Mouse (Mus musculus) kidney, adult 2 months (tissue): ENCODE data around the gene Tubb1. TPM values are rescaled to one million over a fixed set of nuclear protein-coding genes. Genes with fewer than 3 reads are reported as not detected.
A peak's percentile ranks its signal among the peaks of the same experiment; 100 is the strongest.

ENCODE experiments used
- DNase-seq: peaks from one replicate; pipeline ENCODE4 v3.0.0; 2021
- H3K27ac ChIP-seq: fragments of 200-500 bp; 2 replicates; pipeline ENCODE4 v1.5.1; 2012; ENCODE audit warnings: low read depth, low read length, control low read depth, inconsistent platforms; ENCODE audit not compliant: insufficient read depth
- H3K27me3 ChIP-seq: fragments of 200-500 bp; replicated peaks from 2 replicates; pipeline ENCODE4 v1.6.1; 2012; ENCODE audit warnings: mild to moderate bottlenecking, moderate library complexity, low read length, inconsistent platforms; ENCODE audit not compliant: control insufficient read depth, insufficient read depth
- H3K36me3 ChIP-seq: fragments of 200-500 bp; 2 replicates; pipeline ENCODE4 v1.6.1; 2012; ENCODE audit warnings: mild to moderate bottlenecking, moderate library complexity, low read length, inconsistent platforms; ENCODE audit not compliant: control insufficient read depth, insufficient read depth
- H3K4me1 ChIP-seq: fragments of 200-500 bp; 2 replicates; pipeline ENCODE4 v1.6.1; 2011; ENCODE audit warnings: low read length; ENCODE audit not compliant: control insufficient read depth, insufficient read depth
- H3K4me3 ChIP-seq: fragments of 200-500 bp; 2 replicates; pipeline ENCODE4 v1.5.1; 2011; ENCODE audit warnings: mild to moderate bottlenecking, low read depth, low read length, control low read depth; ENCODE audit not compliant: insufficient read depth
- CTCF ChIP-seq: fragments of 200-500 bp; conservative IDR thresholded peaks from 2 replicates; pipeline ENCODE4 v1.5.1; 2011; ENCODE audit warnings: low read depth, mild to moderate bottlenecking, control low read depth, low read length, moderate library complexity, mixed read lengths; ENCODE audit not compliant: insufficient read depth, insufficient read length
- POLR2A ChIP-seq: fragments of 200-500 bp; IDR thresholded peaks from one replicate; pipeline ENCODE4 v1.6.1; 2011; ENCODE audit warnings: low read depth, low read length, control low read depth
- WGBS: fragments of 180-500 bp; shearing (Covaris S2); methylation state at CpG from one replicate; pipeline ENCODE4 v1.1.7; 2018; 5-methylcytosine and 5-hydroxymethylcytosine counted together
- polyA plus RNA-seq: library from polyadenylated mRNA; depleted of rRNA; stranded (reverse); fragments of >200 nt; gene quantifications from 2 replicates; pipeline ENCODE4 v1.2.3, GENCODE M21; 2012

The Tubb1 gene
- polyA plus RNA-seq, 1 experiment: 0.61 TPM

- TF ChIP-seq POLR2A (no peak), CTCF (no peak)
- WGBS: under 1% methylated on average over 53 of the region's 53 CpGs
- Histone ChIP-seq H3K36me3 (no peaks in the 10 kb centered on the region), H3K4me3 (peak within 1 kb of the TSS; percentile 78), H3K4me1 (peaks cover 5% of the 10 kb centered on the region; the same call in 1 of the 2 replicates), H3K27me3 (no peaks in the 10 kb centered on the region), H3K27ac (peak within 1 kb of the TSS; percentile 73)
- DNase-seq: peak; percentile 100
These were observed 22.5 kb downstream of the Tubb1 start, which contains the start of gene Prelid3b for GRCm38 (mm10) chr2:174472818-174473549. Gene Prelid3b (minus strand): TSS chr2:174473081.

- no peaks in the 10 kb centered on the region for H3K36me3 ChIP-seq
- WGBS: 71% methylated on average over 5 of the region's 5 CpGs
- H3K27ac ChIP-seq: no peak overlapping the region
- H3K4me1 ChIP-seq: peaks cover 5% of the 10 kb centered on the region; the same call in 1 of the 2 replicates
- DNase-seq: no peak
- H3K27me3 ChIP-seq: no peaks in the 10 kb centered on the region
- no peak overlapping the region for H3K4me3 ChIP-seq
- TF ChIP-seq POLR2A (no peak), CTCF (no peak)
These were observed 23.0 kb downstream of the Tubb1 start for GRCm38 (mm10) chr2:174473550-174473927.

- no peak for DNase-seq
- Histone ChIP-seq H3K4me3 (no peak overlapping the region), H3K27me3 (no peaks in the 10 kb centered on the region), H3K36me3 (no peaks in the 10 kb centered on the region), H3K27ac (no peak overlapping the region), H3K4me1 (no peaks in the 10 kb centered on the region)
- TF ChIP-seq POLR2A: no peak
- no peak for TF ChIP-seq CTCF
- WGBS: 68% methylated on average over 3 of the region's 3 CpGs
These were observed 27.2 kb downstream of the Tubb1 start for GRCm38 (mm10) chr2:174477543-174478319.

GRCm38 (mm10) chr2:174478746-174479145, 28.3 kb downstream of the Tubb1 start:
- DNase-seq: no peak
- no peaks in the 10 kb centered on the region for H3K27me3 ChIP-seq
- H3K4me1 ChIP-seq: no peaks in the 10 kb centered on the region
- no peaks in the 10 kb centered on the region for H3K36me3 ChIP-seq
- no peak overlapping the region for H3K4me3 ChIP-seq
- WGBS: 74% methylated on average over 5 of the region's 5 CpGs
- no peak overlapping the region for H3K27ac ChIP-seq
- TF ChIP-seq CTCF (no peak), POLR2A (no peak)

- H3K27ac ChIP-seq: no peak overlapping the region
- no peak for DNase-seq
- WGBS: 84% methylated on average over 5 of the region's 5 CpGs
- TF ChIP-seq POLR2A (no peak), CTCF (no peak)
- no peaks in the 10 kb centered on the region for H3K4me1 ChIP-seq
- no peak overlapping the region for H3K4me3 ChIP-seq
- H3K36me3 ChIP-seq: no peaks in the 10 kb centered on the region
- no peaks in the 10 kb centered on the region for H3K27me3 ChIP-seq
These were observed 36.5 kb downstream of the Tubb1 start for GRCm38 (mm10) chr2:174487005-174487404.

GRCm38 (mm10) chr2:174492858-174493257, 42.4 kb downstream of the Tubb1 start:
- peak; percentile 7 for DNase-seq
- no peaks in the 10 kb centered on the region for H3K27me3 ChIP-seq
- H3K27ac ChIP-seq: no peak overlapping the region
- no peaks in the 10 kb centered on the region for H3K36me3 ChIP-seq
- WGBS: 70% methylated on average over 2 of the region's 2 CpGs
- TF ChIP-seq CTCF (peak; percentile 45), POLR2A (no peak)
- no peak overlapping the region for H3K4me3 ChIP-seq
- H3K4me1 ChIP-seq: no peaks in the 10 kb centered on the region
